Mouse (Mus musculus) fibroblast of lung, adult 2 months (primary cell): ENCODE measurements at regions not wholly inside any gene's neighbourhood (a gene's known extent, or its start where the extent isn't known, plus 50 kb on each side); places are given as distances from the start of the nearest gene placed in this dataset.

Source experiments
- DNase-seq: peaks from one replicate; pipeline ENCODE4 v3.0.0-alpha.2; 2011; ENCODE audit warnings: low read depth

DNA sequence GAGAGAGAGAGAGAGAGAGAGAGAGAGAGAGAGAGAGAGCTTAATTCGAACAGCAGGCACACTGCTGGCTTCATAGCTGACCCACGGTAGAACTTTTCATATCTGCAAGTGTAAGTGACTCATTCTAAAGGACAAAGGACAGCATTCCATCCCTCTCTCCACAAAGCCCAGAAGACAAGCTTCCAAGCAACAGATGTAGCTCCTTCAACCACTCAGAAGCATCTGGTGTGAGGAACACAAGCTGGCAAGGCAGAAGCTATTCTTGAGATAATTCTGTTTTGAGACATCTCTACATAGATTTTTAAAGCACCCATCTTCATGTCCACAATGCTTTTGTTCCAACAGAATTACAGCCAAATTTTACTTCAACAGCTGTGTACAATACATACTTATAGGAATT lies 294.2 kb upstream of the Gria1 start:
- DNase-seq: no peak

DNA sequence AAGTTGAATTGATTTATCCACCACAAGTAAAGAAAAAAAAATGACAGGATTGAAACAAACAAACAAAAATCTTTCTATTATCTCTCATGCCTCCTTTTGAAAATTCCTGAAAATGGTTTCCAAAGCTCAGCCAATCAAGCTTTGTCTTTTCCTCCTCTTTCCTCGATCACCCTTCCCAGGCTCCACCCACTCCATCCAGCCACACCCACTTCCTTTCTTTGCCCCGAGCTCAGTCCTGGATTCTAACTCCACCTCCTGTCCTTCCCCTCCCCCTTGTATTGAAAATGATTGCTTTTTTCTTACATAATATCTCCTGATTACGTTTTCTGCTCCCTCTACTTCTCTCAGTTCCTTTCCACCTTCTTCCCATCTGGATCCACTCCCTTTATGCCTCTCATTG lies 286.0 kb upstream of the Gria1 start:
- DNase-seq: no peak

DNA sequence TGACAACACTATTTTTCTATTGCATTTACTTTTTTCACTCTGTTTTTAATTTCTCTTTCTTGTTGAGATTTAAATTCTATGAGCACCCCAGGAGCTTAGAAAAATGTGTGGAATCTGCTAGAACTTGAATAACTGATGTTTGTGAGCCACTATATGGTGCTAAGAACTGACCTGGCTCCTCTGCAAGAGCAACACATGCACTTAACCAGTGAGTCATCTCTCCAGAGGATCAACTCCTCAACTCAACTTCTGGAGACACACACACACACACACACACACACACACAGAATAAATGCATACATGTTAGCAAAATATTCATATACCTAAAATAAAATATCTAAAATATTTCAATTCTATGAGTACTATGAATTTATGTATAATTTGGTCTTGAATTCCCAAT lies 285.0 kb upstream of the Gria1 start:
- no peak for DNase-seq

DNA sequence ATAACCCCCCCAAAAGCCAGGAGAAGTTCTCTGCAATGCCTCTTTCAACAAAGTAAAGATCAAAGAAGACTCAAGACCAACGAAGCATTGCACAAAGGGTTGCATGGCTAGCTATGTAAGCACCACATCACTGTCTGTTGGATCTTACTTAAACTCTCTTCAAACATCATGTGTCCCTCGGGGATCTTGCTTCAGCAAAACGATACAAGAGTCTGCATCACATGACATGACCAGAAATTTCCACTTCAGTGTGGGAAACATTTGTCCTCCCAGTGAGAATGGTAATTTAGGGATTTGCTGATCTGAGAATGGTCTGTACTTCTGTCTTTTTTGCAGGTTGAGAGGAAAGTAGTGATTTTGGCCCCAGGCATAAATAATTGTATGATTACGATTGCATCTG lies 283.6 kb upstream of the Gria1 start:
- DNase-seq: no peak

DNA sequence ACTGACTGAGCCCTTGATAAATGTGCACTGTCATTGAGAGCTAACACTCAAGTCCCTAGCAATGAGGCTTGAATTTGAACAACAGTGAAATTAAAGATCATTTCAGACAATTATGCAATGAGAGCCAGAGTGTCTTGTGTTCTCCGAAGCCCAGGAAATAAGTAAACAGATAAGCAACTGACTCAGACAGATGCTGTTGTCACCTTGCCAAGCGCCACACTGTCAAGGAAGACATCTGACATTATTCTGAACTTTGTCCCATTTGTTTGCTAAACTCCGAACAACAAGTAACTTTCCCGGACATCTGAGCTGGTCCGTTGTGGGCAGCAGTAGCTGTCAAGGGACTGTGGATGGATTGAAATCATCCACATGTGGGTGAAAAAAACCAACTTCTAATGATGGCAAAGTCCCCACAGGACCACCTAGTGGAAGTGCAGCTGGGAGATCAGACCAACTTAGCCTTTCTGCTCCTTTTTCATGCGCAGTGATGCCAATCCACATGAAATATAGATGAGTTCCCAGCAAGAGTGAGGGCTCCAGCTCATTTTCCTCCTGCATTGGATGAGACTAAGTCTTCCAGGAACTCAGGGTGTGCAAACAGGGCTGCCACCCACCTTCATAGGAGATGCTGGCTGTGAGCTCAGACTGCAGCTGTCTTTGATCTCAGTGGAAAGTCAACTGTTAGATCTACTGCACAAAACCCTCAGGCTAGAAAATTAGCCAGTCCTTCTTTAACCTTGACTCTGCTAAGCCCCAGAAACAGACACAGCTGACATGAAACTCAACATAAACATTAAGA lies 282.8 kb upstream of the Gria1 start:
- DNase-seq: no peak

DNA sequence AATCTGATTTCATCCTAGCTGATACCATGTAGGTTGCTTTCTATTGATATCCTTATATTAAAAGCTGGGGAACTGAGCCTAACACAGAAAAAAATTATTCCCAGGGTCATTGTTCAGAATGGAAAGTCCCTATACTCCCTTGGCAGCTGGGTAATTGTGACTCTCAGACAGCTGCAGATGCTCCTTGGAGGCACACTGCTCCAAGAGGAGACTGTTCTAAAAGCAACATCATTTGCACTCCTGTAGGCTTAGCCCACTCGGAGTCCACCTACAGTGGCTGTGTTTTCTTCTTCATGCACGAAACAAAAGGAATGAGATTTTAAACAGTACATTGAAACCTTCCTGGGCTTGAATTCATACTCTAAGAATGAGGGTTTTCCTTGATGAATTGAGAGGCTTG lies 269.3 kb upstream of the Gria1 start:
- no peak for DNase-seq

DNA sequence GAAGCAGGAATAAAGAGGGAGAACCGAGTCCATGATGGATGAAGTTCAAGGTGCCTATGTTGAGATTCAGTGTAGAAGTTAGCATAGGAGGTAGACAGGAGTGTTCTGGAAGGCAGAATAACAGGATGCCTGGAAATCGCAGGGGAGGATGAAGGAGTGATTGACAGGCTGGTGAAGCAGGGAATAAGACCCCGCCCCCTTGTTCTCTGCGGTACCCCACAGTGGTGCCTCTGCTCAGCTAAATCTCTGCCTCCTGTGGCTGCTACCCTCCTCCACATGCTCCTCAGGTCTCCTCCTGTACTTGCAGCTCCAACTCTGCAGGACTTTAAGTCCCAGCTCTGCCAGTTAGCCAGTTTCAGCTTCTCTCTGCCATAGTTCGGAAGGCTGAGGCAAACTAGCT lies 261.2 kb upstream of the Gria1 start:
- DNase-seq: no peak

DNA sequence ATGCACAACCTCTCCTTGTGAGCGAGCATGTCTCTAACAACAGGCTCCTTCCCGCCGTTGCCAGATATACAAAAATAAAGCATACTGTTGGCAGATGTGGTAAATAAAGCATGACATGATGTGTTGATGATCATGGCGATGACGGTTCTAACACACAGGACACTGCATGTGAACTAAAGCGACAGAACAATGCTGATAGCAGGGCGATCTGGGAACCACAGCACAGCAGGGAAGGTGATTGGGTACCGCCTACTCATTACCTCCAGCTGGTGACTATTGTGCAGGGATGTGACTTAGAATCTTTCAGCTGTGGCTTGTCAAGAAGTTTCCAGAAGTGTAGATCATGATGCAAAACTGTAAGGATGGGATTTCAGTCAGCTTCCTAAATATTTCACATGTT lies 260.5 kb upstream of the Gria1 start:
- no peak for DNase-seq

DNA sequence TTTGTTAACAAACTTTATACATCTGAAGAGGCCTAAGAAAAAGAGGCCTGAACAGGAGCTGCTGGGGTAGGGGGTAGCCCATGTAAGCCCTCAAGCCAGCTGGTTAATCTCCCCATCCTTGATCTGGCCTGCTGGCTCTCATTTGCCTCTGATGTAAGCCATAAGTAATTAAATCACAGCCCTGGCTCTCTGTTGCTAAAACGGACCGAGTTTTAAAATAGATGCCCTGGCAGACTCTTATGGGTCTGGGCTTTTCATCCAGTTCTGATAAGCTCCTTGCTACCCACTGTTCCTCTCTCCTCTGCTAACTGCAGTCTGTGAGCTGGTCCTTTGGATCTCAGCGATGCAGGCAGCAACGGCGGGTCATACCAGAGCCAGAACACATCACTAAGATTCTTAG lies 259.3 kb upstream of the Gria1 start:
- DNase-seq: no peak

DNA sequence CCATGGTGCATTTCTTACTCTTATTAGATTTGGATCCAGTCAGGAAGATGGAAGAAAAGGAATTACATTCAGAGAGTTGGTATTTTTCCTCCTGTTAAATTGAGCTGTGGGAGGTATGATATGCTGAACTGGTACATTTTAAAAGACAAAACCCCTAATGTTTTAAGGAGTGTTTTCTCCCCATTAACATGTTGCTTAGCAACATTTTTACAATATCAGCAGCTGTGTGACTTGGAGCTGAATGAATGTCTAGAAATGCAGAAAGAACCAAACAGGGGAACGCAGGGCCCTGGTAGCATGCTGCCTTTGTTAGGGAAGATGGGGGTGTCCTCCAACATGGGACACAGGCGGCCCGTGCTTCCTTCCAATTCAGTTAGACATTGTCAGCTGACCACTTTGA lies 257.5 kb upstream of the Gria1 start:
- no peak for DNase-seq

DNA sequence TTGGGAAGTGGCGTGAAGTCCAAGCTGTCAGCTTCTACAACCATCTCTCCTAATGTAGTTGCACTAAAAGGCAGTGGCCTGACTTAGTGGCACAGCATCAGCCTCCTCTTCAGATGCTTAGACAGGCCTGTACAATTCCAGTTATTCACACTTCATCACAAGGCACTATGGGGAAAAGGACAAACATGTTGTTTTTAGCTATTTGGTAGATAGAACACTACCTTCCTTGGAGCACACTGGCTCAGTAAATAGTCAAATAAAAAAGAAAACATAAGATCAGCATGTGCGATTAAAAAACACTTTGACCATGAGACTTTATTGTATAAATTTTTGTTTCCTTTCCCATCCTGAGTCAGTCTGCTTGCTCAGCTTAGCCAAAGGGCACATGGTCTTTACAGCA lies 250.7 kb upstream of the Gria1 start:
- DNase-seq: no peak

DNA sequence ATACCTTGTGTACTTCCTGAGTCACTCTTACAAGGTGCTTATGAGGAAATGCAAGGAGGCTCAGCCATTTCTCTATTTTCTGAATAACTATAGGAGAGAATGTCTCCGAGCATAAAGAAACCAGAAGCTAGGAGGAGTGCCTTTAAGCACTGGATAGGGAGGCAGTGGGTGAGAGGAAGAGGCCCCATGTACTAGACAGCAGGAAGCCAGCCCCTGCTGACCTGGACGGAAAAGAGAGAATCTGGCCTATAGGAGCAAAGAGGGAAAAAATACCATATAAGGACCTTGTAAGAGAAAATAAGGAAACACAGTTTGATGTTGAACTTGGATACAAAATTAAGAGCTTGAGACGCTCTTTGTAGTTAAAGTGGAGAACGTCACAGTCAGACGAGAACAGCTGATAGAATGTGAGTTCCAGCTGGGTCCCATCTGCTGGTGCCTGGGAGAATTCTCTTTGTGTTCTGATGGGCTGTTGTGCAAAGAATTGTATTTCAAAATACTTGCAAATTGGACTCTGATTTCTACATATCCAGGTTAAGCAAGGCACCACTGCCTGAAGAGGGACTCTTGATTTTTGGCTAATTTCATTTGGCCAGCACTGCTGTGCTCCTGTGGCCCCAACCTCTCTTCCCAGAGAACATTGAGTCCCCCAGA lies 248.6 kb upstream of the Gria1 start:
- peak; percentile 4 for DNase-seq

DNA sequence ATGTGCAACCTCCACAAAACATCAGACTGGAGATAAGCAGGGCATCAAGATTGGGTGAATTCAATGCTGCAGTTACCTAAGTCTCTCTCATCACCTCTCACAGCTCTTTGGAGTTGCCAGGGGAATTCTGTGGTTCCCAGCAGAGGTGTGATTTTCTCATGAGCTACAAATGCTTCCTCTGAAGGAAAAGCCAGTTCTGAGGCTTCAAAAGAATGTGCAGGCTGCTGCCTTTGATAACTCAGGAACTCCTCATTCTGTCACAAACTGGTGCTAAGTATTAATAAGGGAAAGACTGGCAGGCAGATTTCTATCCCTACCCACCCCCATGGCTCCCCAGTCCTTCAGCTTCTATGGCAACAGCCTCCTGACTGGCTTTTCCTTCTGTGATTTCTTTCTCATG lies 243.8 kb upstream of the Gria1 start:
- no peak for DNase-seq

DNA sequence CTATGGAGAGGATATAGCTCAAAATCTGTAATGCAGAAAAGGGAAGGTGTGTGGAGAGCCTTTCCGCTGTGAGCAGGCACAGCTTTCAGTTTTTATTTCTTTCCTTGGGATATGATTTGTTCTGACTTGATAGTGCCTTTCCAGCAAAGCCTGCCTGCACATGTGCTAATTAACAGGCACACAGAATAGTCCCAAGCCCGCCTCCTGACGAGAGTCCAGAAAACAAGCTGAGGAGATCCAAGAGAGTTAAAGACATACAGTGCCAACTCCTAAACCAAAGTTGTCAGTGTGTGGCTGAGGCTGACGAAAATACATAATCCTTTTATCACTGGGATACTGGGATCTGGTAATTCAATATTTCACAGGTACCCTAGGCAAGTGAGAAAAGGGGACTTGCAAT lies 224.8 kb upstream of the Gria1 start:
- DNase-seq: no peak

DNA sequence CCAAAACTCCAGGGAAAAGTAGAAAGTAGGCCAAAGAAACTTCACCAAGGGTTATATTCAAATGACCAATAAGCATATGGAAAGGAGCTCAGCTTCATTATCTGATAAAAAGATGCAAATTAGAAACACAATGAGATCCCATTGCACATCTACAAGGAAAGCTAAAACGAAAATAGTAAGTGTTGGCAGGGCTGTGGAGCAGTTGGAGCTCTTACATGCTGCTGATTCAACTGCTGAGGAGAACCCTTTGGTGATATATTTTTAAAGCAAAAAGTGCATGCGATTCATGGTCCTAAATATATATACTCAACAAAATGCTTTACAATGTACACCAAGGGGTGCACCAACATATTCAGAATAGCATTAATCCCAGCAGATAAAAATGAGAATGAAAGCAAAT lies 218.5 kb upstream of the Gria1 start:
- DNase-seq: no peak

DNA sequence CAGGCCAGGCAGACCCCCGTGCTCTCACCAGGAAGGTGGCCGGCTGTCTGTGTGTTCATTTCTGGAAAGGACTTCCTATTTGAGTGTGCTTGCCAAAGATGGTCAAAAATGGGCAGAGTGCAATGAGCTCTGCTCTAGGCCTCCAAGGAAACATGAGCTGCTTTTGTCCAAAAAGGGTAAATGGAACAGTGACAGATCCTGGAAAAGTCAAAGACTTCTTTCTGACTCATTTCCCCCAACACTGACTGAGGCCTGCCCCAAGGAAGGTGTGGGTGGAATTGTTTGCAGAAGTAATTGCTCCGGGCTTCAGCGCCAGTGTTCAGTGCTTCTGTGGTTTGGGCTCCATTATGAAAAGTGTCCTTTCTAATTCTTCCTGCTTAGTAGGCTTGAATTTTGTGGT lies 203.9 kb upstream of the Gria1 start:
- peak; percentile 11 for DNase-seq

DNA sequence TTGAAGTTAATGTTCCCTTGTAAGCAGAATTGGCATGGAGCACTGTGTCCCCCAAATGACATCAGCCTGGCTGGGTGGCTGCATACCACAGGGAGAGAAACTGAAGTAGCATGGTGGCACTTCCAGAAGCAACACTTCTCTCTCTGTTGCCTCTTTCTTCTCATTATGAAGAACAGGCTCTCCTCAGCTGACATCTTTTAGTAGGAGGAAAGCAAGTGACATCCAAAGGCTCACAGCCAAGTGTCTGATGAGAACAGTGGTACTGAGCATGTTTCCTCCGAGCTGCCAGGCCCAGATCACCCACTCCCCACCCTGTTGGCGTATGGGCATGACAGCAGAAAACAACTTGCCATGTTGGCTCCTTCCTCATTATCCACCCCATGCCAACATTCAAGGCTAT lies 201.0 kb upstream of the Gria1 start:
- no peak for DNase-seq

DNA sequence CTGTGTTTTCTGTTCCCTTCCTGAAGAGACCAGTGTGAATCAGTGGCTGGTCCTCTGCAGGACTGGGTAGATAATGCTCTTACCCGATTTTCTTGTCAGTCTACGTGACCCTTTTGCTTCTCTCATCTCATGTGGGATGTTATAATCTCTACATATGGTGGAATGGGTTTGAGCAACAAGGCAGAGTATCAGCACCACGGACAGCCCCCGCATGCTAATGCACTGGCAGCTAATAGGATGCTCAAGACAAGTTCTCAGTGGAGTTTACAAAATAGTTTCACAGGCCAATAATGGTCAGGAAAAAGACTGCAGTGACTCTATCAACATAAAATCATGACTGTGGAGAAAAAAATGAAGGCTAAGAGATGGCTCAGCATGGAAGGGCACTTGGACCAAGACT lies 199.1 kb upstream of the Gria1 start:
- DNase-seq: no peak

DNA sequence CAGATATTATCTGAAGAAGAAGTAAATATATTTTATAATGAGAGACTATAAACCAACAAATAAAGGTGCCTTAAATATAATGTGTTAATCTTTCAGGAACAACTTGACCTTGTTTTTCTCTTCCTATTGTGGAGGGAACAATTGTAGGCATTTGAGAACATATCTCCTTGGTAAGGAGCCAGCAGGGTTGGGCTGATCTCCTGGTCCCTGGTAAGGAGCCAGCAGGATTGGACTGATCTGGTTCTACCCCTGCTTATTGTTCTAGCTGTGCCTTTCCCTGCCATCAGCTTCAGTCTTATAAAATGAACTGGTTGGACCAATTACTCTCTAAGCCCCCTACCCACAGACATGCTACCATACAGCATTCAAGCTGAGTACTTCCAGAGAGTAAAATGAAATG lies 187.7 kb upstream of the Gria1 start:
- no peak for DNase-seq

DNA sequence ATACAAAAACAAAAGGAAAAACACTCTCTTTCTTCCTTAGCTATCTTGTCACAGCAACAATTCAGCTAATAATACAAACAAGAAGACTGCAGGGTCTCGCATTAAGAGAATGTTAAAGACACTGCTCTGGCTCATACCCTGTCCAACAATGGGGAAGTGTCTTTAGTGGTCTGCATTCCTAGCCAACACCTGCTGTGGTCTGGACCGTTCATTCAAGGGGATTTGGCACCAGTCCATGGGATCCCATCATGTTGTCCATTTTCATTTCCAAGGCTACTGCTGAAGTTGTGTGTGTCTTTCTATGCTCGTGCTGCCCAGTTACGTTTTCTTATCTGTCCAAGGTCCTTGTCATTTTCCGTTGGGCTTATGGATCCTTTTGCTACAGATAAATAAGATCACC lies 183.7 kb upstream of the Gria1 start:
- DNase-seq: no peak

DNA sequence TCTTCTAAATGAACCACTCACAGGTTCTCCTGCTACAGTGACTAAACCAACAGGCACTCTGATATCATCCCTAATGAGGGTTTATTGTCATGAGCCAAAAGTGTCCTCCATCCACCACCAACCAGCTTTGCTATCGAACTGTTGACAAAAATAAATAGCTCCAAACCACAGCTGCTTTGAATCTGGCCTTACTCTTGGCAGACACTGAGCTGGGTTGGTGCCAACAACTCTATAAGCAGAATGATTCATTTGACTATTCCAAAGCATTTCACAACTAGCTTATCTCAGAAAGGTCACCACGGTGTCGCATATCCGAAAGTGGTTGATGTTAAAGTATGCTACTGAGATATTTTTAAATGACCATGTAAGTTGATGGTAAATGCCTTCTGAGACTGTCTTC lies 148.5 kb upstream of the Gria1 start:
- peak; percentile 69 for DNase-seq

DNA sequence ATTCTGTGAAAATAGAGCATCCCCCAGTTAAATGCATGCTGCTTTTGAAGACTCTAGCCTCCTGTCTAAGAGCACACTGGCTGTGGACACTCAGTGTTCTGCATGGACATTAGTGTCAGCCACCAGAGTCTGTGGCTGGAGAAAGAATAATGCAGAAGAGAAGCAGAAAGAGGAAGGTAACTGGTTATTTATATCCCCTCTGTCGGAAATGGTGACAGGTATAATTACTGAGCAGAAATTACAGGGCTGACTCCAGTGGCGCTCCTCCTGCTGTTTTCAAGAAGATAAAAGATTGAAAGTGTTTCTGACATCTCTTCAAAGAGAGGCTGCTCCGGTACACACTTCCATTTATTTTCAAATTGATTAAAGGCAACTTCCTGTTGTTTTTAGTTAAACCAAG lies 139.5 kb upstream of the Gria1 start:
- DNase-seq: no peak

DNA sequence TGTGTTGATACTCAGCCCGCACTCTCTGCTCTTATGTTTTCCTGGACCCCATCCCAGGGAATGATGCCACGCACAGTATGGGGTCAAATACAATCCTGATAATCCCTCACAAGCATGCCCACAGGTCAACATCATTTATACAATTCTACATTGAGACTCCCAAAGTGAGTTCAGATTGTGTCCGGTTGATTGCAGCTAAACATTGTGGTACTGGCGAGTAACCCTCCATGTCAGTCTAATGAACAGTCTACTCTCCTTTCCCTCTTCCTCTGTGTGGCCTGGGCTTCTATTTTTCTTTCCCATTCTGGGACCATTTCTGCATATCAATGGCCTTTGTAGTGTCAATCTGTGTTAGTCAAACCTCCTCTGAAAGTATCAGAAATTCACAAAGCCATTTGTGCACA lies 112.6 kb upstream of the Gria1 start:
- DNase-seq: no peak

DNA sequence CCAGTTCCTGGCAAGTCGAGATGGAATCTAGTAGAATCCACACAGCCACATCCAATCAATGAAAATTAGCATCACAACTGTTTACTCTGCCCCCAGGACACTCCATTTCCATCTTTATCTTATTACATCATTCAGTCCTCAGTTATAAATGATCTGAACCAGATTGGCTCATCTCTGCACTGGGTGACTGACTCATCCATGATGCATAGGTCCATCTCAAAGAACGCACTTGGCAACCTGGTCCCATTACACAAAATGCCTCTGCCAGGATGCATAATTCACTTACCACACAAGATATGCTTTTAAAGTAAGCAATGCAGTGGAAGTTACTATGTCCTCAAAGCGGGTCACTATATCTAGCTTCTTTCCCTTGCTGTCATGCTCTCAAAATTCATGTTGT lies 110.0 kb upstream of the Gria1 start:
- DNase-seq: no peak
